Mouse (Mus musculus): ENCODE data around the gene B4galnt2.

- TF ChIP-seq GATA1 (IDR thresholded peaks at IDR 0.05; ENCODE audit: low read length), result no peak
- TF ChIP-seq TAL1 (IDR thresholded peaks at IDR 0.05; ENCODE audit: low read length), result no peak
Measured at GRCm38 (mm10) chr11:95843421-95843950, 71.2 kb downstream of the B4galnt2 start.

All from erythroblast, embryonic 14.5 days (primary cell).